Mouse (Mus musculus) C2C12 (cell line): ENCODE measurements around the gene Gm13762.

Source experiments
- CTCF ChIP-seq: IDR thresholded peaks from one replicate; pipeline ENCODE4 v1.5.1; 2011; ENCODE audit not compliant: control insufficient read depth, insufficient read depth, insufficient read length
- MAX ChIP-seq: IDR thresholded peaks from one replicate; pipeline ENCODE4 v1.6.1; 2011; ENCODE audit warnings: mild to moderate bottlenecking, control low read depth
- USF1 ChIP-seq: IDR thresholded peaks from one replicate; pipeline ENCODE4 v1.6.1; 2011; ENCODE audit warnings: low read depth, mild to moderate bottlenecking, control low read depth, moderate library complexity

DNA sequence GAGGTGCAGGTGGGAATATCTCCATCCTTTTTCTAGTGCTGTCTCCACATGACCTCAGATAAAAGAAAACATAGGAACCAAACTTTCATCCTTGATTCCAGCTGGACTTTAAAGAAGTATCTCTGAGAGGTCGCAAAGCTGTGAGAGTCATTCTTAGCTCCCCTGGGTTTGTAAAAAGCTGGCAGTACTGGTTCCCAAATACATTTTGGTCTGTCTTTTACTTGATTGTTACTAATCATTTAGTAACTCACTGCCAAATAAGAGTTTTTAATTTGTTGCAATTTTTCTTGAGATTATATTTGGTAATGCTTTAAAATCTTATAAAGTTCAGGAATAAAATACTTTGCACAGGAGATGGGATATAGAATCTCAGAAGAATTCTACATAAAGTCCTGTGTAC is 42.1 kb downstream of the Gm13762 start, which contains the start of gene Olfr1211:
- no peak for TF ChIP-seq CTCF
- no peak for TF ChIP-seq MAX
- TF ChIP-seq USF1: no peak
